Mouse (Mus musculus) right cerebral cortex, adult 18-20 months (tissue): ENCODE measurements at regions not wholly inside any gene's neighbourhood (a gene's known extent, or its start where the extent isn't known, plus 50 kb on each side); places are given as distances from the start of the nearest gene placed in this dataset.

Experiments used
- DNase-seq: peaks from one replicate; pipeline ENCODE4 v3.0.0; 2022; ENCODE audit warnings: mixed read lengths

DNA sequence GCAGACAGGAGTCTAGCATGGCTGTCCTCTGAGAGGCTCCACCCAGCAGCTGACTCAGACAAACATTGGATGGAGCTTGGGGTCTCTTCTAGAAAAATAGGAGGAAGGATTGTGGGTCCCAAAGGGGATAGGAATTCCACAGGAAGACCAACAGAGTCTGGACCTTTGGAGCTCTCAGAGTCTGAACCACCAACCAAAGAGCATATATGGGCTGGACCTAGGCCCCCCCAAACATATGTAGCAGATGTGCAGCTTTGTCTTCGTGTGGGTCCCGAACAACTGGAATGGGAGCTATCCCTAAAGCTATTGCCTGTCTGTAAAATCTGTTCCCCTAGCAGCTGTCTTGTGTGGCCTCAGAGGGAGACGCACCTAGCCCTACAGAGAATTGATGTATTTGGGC, 50.1 kb upstream of the Cpm start:
- DNase-seq, result no peak

DNA sequence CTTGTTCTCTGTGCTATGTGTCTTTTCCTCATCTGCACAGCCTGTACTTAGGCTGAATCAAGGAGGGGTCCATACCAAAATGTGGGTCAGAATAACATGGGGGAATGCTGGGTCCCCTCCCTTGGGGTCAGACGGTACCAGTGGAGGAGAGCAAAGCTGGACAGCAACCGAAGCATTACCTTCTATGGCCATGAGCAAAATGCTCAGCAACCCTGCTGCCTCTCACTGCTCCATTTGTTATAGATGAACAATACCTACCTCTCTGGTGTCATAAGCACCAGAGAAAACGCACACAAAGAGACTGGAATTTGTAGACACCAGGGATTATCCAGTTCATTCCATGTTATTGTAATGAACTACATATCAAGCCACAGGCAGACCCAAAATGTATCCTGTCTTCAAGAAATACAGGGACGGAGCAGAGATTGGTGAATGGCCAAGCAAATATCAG, 50.6 kb upstream of the Cpm start:
- no peak for DNase-seq

DNA sequence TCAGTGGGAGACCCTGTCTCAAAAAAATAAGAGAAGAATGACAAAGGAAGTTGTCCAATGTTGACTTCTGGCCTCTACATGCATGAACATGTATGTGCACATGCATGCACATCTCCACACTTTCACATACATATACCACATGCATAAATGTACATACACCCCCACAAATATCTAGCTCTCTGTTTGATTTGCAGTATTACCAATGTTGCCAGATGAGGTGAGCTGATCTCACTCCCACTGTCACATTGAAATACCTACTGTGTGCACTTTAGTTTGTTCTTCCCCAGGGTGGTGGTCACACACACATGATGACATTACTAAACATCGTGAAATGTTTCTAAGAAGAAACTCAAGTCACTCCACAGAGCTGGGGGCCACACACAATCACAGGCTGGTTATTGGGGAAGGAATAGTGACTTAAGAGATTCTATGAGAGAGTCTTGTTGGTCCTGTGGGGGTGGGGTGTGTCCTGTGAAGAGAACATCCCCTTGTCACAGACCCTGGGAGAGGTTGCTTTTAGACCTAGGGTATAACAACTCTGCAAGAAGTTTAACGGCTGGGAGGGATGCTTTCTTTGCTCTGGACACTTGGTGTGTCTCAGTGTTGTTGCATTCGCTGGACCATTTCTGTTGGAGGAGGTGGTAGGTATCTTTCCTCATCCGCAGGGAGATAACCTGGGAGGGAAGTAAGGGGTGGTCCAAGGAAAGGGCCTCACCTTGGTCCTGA, 51.2 kb upstream of the Cpm start:
- DNase-seq, result no peak

DNA sequence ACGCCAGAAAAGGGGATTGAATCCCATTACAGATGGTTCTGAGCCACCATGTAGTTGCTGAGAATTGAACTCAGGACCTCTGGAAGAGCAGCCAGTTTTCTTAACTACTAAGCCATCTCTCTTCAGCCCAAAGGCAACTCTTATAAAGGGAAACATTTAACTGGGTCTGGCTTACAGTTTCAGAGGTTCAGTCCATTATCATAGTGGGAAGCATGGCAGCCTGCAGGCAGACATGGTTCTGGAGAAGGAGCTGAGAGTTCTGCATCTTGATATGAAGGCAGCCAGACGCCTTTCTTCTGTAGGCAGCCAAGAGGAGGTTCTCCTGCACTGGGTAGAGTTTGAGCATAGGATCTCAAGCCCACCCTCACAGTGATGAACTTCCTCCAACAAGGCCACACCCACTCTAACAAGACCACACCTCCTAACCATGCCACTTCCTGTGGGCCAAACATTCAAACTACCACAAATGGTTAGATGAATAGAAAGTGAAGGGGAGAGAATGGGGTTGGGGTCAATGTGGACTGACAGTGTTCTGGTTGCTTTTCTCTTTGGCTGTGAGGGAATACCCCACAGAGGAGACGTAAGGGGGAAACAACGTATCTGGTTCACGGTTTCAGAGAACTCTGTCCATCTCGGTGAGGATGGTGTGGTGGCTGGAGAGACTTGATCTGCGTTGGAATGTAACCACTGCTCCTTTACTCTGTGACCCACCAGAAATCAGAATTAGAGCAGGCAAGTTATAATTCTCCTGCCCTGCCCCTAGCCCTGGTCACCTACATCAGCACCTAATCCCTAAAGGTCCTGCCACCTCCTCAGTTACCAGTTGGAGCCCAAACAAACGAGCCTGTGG, 52.2 kb upstream of the Cpm start:
- DNase-seq, result no peak

DNA sequence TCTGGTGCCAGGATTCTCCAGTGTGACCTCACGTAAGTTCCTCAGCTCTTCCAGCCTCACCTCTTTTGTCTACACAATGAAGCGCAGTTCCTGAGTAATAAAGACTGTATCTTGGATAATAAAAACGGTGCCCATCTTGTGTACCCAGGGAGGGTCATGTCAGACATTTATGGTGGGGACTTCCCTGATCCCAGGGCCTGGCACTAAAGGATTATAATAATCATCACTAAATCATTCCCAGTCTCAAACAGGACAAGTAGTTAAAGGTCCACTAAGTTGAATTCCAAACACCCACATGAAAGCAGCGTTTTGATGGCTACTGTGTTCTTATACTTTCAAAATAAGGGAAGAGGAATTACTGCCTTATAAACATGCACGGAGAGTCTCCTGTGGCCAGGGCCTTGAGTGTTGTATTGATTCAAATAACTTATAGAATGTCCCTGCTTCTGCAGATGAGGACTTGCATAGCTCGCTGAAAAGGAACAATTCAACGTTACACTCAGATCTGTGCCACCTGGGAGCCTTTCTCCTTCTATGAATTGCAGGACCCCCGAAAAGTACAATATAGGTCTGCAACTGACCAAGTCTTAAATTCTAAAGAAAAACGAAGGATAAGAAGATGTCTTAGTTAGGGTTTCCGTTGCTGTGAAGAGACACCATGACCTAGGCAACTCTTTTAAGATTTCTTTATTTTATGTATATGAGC, 53.0 kb upstream of the Cpm start:
- DNase-seq, result no peak

DNA sequence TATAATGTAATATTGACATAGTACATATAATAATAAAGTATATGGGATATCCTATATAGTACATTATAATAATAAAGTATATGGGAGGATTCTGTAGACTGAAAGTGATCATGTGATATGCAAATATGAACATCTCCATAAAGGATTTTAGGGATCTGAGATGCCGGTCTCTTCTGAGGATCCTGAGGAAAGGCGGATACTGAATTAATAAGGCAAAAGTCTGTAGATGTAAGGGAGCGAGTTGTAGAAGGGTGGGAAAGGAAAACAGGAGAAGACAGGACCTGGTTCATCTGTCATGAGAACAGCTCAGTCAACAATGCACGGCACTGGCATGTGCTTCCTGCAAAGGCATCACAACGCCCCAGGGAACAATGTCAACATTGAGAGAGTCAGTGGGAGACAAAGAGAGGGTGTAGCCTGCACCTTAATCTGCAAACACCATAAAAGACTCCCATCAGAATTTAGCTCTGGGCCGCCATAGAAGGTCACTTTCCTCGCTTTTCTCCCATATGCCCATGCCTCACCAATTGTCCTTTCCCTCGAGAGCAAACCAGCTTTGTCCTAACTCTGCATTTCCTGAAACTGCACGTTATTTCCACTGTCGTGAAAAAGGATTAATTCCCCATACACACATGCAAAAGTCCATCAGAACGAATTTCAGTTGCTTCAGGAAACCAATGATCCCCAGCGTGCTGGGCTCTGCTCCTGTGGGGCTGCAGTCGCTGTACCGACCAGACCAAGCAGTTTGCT, 53.7 kb upstream of the Cpm start:
- no peak for DNase-seq

DNA sequence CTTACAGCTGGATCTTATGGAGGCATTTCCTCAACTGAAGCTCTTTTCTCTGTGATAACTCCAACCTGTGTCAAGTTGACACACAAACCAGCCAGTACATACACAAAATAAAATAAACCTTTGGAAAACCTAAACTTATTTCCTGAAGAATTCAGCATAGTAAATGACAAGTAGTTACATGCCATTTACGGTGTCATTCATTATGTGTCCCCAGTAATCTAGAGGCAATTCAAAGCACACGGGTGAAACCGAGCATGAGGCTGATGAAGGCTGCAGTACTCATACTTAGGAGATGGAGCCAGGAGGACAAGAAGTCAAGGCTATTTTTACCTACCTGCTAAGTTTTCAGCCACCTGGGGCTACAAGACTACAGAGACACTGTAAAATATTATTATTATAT, 54.4 kb upstream of the Cpm start:
- DNase-seq, result no peak

DNA sequence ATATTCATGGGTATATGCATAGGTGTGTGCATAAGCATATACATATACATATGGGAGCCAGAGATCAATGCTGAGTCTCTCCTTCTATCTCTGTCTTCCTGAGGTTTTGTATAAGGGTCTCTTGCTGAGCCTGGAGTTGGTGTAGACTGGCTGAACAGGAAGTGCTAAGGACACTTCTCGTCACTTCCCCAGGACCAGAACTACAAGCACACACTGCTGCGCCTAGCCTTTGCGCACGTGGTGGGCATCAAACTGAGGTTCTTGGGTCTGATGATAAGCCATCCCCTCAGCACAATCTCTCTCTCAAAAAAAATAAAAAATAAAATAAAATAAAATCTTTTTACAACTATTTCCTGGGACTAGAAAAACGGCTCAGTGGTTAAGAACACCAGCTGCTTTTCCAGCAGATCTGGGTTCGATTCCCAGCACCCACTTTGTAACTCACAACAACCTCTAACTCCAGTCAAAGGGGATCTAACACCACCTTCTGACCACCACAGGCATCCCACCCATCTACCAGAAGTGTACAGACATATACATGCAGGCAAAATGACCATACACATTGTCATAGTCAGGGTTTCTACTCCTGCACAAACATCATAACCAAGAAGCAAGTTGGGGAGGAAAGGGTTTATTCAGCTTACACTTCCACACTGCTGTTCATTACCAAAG, 55.1 kb upstream of the Cpm start:
- DNase-seq, result no peak

DNA sequence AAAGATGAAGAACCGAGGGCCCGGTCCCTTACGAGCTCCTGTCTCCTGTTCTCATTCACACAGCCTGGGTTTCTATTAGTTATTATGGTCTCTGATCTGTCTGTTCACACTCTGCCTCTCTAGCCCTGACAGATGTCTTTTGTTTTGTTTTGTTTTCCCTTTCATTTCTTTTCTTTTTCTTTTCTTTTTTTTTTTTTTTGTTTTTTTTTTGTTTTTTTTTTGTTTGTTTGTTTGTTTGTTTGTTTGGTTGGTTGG, 55.8 kb upstream of the Cpm start:
- no peak for DNase-seq

DNA sequence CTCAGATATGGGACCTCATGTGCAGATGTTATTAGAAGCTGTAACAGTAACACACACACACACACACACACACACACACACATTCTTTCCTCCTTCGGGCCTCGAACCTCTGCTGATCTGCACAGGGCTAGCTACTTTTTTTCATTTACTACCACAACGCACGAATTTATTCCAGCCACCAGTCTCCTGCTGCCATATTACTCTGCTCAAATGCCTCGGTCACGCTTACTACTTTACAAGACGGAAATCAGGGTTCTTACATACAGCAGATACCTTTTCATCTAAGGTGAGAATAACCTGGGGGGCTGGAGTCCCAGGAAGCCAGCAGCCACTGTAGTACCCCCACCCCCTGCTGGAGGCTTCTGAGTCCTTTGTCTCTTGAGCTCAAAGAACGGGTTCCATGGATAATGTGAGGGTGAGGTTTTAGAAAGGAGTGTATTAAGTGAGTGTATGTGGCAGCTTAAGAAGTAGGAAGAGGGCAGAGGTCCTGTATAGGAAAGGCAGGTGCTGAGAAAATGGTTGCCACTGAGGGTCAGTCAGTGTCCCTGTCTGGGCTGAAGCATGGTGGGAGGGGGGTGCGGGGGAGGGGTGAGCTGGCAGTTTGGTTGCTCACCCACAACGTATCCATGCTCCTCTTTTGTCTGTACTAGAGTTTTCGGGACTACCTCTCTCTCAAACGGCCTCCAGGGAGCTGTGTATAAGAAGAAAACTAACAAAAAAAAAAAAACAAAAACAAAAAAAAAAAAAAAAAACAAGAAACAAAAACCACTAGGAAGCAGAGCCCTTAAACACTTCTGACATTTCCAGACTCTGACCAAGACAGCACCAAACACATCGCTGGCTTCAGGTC, 56.3 kb upstream of the Cpm start:
- no peak for DNase-seq

DNA sequence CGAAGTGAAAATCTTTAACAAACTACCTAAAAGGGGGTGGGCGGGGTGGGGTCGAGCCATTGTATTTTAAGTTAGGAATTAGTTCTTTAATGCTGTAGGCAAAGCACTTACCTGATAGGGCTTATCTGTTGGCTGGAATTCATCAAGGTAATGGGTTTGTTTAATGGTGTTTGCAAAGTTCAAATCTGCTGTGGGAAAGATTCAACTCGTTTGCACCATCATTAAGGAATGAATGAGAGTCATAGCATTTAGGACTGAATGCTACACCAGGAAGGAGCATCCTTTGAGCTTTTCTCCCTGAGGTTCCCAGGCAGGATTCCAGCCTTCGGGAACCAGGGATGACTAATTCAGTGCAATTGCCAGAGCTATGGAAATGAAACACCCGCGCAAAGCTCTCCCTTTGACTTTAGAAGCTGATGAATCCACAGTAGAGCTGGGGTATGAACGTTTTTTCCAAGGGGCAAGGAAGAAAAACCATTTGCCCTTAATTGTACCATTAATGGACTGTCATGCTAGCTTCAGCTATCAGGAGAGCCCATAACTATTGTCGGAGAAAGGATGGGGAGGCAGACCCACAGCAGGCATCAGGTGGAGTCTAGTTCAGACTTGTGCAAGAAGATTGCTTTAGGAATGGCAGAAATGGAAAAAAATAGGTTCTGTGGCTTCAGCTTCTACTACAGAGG, 57.3 kb upstream of the Cpm start:
- peak; percentile 67 for DNase-seq

DNA sequence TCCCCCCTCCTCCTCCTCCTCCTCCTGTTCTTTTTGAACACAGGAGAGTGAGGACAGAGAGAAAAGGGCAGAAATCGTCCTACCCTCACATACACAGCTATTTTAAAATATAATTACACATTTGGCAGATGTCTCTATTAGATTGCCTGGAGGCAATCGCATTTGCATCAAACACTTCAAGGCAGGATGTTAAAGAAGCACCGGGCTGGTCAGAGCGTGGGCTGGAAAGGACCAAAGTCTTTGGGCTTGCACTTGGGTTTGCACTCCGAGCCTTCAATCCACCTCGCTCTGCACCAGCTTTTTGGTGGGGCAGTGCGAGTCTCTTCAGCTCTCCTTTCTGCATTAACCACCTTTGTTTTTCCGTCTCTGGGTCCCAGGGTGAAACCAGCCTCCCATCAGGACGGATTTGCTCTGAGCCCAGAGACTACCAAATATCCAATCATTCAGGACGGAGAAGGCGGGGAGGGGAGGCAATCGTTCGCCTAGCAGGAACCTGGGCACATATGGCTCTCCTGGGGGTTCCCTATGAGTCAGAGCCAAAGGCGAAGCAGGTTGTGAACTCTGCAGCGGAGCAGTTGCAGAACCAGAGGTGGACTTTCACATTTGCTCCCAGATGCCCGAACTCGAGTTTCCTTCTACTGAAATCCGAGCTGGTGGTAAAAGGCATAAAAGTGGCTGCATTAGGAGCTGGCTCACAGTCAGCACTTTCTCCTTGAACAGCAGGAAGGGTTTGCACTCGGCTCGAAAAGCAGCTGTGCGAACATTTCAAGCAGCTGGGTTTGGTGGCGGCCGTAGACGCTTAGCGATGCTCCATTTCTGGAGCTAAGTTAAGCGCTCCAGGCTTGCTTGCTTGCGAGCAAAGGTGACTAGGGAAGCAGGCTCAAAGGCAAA, 58.1 kb upstream of the Cpm start:
- DNase-seq, result peak; percentile 43

DNA sequence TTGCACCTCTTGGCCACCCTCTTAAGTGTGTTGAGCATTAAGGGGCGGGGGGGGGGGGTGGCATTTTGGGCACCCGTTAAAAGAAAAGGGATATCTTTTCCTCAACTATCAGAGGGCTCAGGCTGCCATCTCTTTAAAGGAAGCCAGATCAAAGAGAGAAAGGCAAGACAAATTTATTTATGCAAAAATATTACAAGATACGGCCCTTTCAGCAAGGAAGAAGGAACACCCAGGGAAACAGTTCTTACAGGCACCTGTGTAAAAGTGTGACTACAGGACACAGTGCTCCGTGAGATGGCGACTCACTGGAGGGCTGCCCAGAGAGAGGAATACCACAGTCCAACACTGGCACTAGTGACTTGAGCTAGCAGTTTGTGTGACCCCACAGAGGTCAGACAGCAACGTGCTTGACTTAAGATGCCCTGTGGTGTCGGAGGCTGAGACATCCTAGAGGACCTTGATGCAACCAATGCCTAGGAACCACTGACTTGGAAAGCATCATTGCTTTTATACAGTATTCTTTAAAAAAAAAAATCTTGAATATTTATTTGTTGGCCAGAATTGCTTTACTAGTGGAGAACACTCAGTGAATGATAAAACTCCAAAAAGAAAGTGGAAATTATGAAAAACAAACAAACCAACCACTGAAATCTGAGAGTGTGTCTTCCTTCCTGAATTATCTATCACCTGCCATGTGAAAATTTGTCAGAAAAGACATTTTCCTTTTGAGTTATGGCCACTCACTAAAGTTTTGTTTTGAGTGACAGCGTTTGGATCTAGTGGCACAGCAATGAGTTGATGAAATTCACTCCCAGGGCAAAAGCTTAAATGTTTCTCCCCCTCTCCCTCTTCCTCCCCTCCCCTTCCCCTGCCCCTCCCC, 59.0 kb upstream of the Cpm start:
- DNase-seq, result no peak

DNA sequence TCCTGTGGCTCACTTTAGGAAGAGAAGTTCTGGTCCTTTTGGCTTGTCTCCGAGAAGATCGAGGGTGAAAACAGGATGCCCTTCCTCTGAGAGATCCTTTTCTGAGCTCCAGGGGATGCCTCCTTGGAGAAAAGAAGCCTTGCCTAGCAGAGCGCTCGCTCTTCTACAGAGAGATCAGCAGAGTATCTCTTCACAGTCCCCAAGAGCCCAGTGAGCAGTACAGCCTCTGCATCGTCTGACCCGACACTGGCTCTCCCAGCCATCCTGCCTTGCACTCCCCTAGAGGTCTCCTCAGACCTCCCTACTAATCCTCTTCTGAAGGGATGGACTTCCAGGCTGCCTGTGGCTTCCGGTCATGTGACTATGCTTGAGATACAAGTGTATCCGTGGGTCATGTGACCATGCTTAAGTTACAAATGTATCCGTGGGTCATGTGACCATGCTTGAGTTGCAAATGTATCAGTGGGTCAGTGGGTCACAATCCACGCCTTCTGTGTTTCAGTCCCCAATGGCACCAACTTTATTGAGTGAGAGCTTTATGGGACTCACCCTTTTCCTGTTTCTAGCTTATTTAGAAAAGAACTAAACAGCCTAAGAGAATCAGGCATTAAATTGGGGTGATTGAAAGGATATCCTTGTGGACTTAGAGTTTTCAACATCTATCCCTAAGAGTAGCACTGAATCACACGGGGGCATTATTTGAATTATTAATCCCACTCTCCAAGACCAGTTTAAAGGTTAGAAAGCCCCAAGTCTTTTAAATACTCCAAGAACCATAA, 59.8 kb upstream of the Cpm start:
- DNase-seq, result no peak

DNA sequence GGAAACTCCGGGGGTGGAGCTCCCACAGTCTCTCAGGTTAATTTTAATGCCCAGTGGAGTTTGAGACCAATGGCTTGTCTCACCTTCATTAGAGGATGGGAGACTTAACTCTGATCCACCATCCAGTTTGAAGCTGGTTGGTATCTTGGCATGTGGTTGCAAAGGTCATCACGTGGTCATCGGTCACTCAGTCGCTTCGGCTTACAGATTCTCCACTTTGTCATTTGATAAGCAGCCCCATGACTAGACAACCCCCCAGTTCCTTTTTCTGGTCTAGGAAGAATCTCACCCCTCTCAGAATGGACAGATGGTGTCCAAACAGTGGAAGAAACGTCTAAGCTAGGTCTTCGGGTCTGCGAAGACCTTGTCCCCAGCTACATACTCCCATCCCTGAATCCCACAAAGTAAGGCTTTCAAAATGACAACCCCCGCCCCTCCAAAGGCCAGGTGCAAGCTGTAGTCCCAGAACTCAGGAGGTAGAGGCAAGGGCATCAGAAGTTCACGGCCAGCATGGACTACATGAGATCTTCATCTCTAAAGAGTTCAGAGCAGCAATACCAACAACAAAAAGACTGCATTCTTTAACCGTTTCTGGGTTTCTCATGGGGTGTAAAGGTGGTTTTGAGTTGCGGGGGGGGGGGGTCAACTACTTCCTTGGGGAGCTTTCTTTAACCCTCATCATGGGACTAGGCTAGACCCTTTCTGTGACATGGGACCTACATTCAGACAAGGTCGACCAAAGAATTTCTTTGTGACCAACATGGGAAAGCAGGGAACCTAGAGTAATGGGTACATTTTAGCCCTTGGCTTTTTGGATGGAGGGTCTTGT, 60.6 kb upstream of the Cpm start:
- no peak for DNase-seq

DNA sequence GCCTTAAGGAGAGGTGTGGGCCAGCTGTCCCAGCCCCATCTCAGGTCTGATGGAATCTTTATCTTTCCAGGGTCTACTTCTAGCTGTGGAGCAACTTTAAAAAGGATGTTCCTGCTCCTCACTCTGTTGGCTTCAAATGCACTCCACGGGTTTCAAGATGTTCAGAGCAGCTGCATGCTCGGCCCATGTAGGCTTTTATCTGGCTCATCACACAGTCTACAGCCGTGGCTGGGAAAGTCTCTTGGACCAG, 61.2 kb upstream of the Cpm start:
- DNase-seq, result no peak

DNA sequence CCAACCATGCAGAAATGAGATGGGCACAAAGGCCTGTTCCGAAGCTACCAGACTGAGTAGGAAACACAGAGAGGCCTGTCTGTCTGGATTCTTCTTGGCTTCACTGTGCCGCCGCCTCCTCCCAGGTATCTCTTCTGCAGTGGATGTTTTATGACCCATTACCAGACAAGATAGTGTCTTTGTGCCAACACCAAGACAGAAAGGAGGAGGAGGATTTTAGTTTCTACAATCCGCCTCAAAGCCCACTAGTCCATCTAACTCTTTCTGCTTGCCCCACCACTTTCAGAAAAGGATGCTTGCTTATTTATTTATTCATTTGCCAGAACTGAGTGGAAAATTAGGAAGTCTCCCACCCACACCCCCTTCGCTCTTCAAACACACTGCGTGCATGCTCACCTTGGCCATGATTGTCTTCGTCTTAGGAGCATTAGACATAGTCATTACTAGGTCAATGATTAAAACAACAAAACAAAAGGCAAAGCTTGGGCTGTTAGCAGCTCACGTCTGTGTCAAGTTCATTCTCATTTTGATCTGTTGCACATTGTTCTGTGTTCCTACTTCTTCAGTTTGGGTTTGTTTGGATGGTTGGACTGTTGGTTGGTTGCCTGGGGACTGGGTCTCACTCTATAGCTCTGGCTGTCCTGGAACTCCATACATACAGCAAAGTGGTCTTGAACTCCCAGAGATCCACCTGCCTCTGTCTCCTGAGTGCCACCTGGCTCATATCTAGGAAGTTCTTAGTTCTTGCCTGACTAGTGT, 61.7 kb upstream of the Cpm start:
- no peak for DNase-seq
